Mouse (Mus musculus) liver, embryonic 14.5 days (tissue): ENCODE measurements at regions not wholly inside any gene's neighbourhood (a gene's known extent, or its start where the extent isn't known, plus 50 kb on each side); places are given as distances from the start of the nearest gene placed in this dataset.

Experiments
- ATAC-seq: fragments of 200-750 bp; cut with Nextera tagmentation; 2 replicates; pipeline ENCODE4 v1.8.0; 2017; ENCODE audit warnings: moderate number of reproducible peaks, mild to moderate bottlenecking, moderate library complexity; ENCODE audit not compliant: insufficient read depth
- DNase-seq, 3 experiments: peaks; one replicate each; pipeline ENCODE4 v3.0.0-alpha.2; 2012 to 2013; ENCODE audit warnings: low read depth in 3 of 3, low spot score in 3 of 3
- H3K27ac ChIP-seq: fragments of 300-500 bp; sonication (generic); 2 replicates; pipeline ENCODE4 v1.5.1; 2014; ENCODE audit warnings: moderate library complexity, mild to moderate bottlenecking, control low read depth, inconsistent platforms
- H3K27me3 ChIP-seq: fragments of 300-500 bp; sonication (generic); 2 replicates; pipeline ENCODE4 v1.6.1; 2014; ENCODE audit warnings: mild to moderate bottlenecking, low read length, moderate library complexity; ENCODE audit not compliant: control insufficient read depth, insufficient read depth
- H3K36me3 ChIP-seq: fragments of 300-500 bp; sonication (generic); replicated peaks from 2 replicates; pipeline ENCODE4 v1.6.1; 2014; ENCODE audit warnings: low read depth; ENCODE audit not compliant: control insufficient read depth, insufficient read depth
- H3K4me1 ChIP-seq, 2 experiments: fragments of 200-500 bp in 1 of 2; fragments of 300-500 bp in 1 of 2; sonication (generic) in 1 of 2; replicated peaks; 2 replicates each; pipeline ENCODE4 v1.6.1; 2012 to 2014; ENCODE audit warnings: antibody characterized with exemption in 1 of 2, inconsistent platforms in 1 of 2, low read length in 1 of 2; ENCODE audit not compliant: control insufficient read depth in 2 of 2, insufficient read depth in 2 of 2
- H3K4me2 ChIP-seq: fragments of 300-500 bp; sonication (generic); 2 replicates; pipeline ENCODE4 v1.6.1; 2014; ENCODE audit warnings: low read depth, mild to moderate bottlenecking, control low read depth, moderate library complexity
- H3K4me3 ChIP-seq, 2 experiments: fragments of 200-500 bp in 1 of 2; fragments of 300-500 bp in 1 of 2; sonication (generic) in 1 of 2; 2 replicates each; pipeline ENCODE4 v1.5.1; 2012 to 2014; ENCODE audit warnings: low read depth in 2 of 2, low read length in 2 of 2, mild to moderate bottlenecking in 2 of 2, control low read depth in 1 of 2, inconsistent platforms in 1 of 2, moderate library complexity in 1 of 2; ENCODE audit not compliant: insufficient read depth in 1 of 2
- H3K9ac ChIP-seq: fragments of 300-500 bp; sonication (generic); replicated peaks from 2 replicates; pipeline ENCODE4 v1.6.1; 2014; ENCODE audit warnings: mild to moderate bottlenecking, control low read depth, moderate library complexity
- H3K9me3 ChIP-seq: fragments of 300-500 bp; sonication (generic); 2 replicates; pipeline ENCODE4 v1.6.1; 2016; ENCODE audit warnings: low read length, mixed read lengths; ENCODE audit not compliant: control insufficient read depth
- CTCF ChIP-seq: IDR thresholded peaks from 2 replicates; pipeline ENCODE4 v1.5.1; 2016; ENCODE audit warnings: antibody characterized with exemption, low read depth, control low read depth
- EP300 ChIP-seq: IDR thresholded peaks from 2 replicates; pipeline ENCODE4 v1.6.1; 2016; ENCODE audit warnings: antibody characterized with exemption, low read depth
- WGBS: fragments of 180-500 bp; shearing (Covaris S2); extraction: QIAGEN DNeasy Blood & Tissue Kit; methylation state at CpG from one replicate; pipeline ENCODE4 v1.1.7; 2014; ENCODE audit not compliant: insufficient replicate concordance; 5-methylcytosine and 5-hydroxymethylcytosine counted together

DNA sequence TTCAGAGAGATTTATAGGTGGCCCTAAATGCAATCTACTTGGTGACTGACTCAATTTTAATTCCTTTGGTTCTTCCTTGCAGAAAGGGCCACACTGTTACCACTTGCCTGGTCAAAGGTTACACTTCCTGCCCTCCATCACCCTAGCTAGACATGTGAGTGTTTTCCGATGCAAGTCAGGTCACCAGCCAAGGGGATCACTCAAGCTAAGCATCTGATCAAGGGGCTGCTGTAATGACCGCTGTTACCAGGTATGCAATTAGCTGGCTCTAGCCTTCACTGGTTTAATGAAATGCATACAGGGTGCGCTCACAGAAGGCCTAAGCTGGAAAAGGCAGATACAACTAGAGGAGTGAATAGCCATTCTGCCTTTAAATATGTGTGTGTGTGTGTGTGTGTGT is 105.1 kb downstream of the Mtx2 start:
- ATAC-seq = no peak

DNA sequence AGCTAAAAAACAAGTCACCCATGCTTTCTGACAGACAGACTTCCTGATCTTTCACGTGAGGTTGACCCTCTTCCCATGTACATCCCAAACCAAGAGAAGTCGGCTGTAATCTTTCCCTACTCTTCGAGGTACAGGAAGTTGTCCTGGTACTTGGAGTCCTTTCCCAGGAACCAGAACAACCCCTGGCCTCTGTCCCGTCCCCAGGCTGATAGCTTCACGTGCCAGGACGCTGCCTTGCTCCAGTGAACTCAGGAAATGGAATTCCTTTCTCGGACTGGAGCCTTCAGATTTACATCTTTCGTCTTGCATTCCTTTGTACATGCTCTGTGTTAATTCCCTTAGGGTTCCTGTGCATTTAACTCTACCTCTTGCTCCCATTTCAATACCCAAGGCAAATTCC is 107.6 kb downstream of the Mtx2 start:
- Histone ChIP-seq H3K27ac (no peak overlapping the region), H3K4me1 (no peaks in the 10 kb centered on the region), H3K4me3 (no peak overlapping the region), H3K9ac (no peak overlapping the region), H3K9me3 (no peaks in the 10 kb centered on the region), H3K4me2 (no peak overlapping the region), H3K27me3 (no peaks in the 10 kb centered on the region), H3K36me3 (no peaks in the 10 kb centered on the region)
- no peak for ATAC-seq
- WGBS = 23% methylated on average over 8 of the region's 8 CpGs
- TF ChIP-seq CTCF (no peak), EP300 (no peak)
- no peak for DNase-seq

More for the DNA sequence above, 105.1 kb downstream of the Mtx2 start:
- H3K4me2 ChIP-seq = no peak overlapping the region
- H3K4me1 ChIP-seq = no peaks in the 10 kb centered on the region
- DNase-seq = no peak
- H3K36me3 ChIP-seq = no peaks in the 10 kb centered on the region
- H3K27me3 ChIP-seq = no peaks in the 10 kb centered on the region
- H3K9ac ChIP-seq = no peak overlapping the region
- H3K4me3 ChIP-seq = no peak overlapping the region
- no peak overlapping the region for H3K27ac ChIP-seq
- TF ChIP-seq CTCF (no peak), EP300 (no peak)
- no peaks in the 10 kb centered on the region for H3K9me3 ChIP-seq
- 58% methylated on average over 3 of the region's 3 CpGs for WGBS

DNA sequence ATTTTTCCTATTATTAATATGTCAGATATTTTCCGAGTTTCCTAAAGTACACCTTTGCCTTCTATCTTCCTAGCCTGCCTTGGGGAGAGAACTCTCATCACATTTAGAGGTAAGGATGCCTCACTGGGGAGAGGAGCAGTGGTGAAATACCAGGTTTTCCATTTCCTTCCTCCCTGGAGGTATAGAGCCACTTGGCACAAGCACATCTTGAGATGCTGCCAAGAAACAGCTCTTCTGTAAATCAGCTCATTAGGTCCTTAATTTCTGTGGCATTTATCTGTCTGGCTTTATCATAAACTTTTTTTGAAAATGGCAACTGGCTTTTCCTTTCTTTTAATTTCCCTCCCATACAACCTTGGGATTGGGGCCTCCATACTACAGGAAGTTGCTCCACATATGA is 108.2 kb downstream of the Mtx2 start:
- Histone ChIP-seq H3K4me1 (no peaks in the 10 kb centered on the region), H3K9ac (no peak overlapping the region), H3K36me3 (no peaks in the 10 kb centered on the region), H3K4me2 (no peak overlapping the region), H3K4me3 (no peak overlapping the region), H3K27me3 (no peaks in the 10 kb centered on the region), H3K27ac (no peak overlapping the region), H3K9me3 (no peaks in the 10 kb centered on the region)
- ATAC-seq (no peak), DNase-seq (no peak)
- WGBS = 62% methylated on average over 1 of the region's 1 CpGs
- TF ChIP-seq CTCF (no peak), EP300 (no peak)

DNA sequence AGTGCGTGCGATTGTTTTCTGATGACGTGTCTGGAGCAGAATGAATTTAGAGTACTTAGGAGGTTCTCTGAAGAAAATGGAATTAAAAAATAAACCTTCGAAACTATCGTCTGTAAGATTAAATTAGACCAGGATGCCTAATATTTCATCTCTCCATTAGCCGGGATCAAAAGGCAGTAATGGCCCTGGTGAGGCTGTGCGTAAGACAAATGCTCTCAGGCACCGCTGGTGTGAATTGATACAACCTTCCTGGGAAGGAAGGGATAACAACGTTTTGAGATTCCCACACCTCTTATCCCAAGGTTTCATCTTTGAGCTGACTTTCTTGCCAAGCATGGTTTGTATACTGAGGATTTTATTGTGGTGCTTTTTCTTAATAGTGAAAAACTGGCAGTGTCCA is 113.1 kb downstream of the Mtx2 start:
- TF ChIP-seq CTCF (no peak), EP300 (no peak)
- Histone ChIP-seq H3K36me3 (no peaks in the 10 kb centered on the region), H3K4me3 (no peak overlapping the region), H3K4me1 (no peaks in the 10 kb centered on the region), H3K9me3 (no peaks in the 10 kb centered on the region), H3K4me2 (no peak overlapping the region), H3K9ac (no peak overlapping the region), H3K27me3 (no peaks in the 10 kb centered on the region), H3K27ac (no peak overlapping the region)
- WGBS = 71% methylated on average over 9 of the region's 9 CpGs
- DNase-seq (no peak), ATAC-seq (no peak)

DNA sequence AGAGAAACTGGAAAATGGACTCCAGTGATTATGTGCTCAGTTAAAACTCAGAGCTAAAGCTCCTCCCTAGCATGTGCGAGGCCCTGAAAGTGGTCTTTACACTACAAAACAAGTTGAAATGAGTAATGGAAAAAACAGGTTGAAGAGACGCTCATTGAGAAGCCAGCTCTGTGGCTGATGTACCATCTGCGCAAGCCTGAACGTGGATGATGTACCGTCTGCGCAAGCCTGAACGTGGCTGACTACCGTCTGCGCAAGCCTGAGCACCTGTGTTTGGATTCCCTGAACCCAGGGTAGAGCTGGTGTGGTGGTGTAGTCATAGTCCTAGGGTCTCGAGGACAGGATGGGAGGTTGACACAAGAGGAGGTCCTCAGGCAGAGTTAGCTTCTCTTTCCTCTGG is 116.4 kb downstream of the Mtx2 start:
- 74% methylated on average over 10 of the region's 10 CpGs for WGBS
- Histone ChIP-seq H3K27ac (no peak overlapping the region), H3K4me2 (no peak overlapping the region), H3K4me1 (no peaks in the 10 kb centered on the region), H3K4me3 (no peak overlapping the region), H3K9ac (no peak overlapping the region), H3K27me3 (no peaks in the 10 kb centered on the region), H3K36me3 (no peaks in the 10 kb centered on the region), H3K9me3 (no peaks in the 10 kb centered on the region)
- no peak for TF ChIP-seq EP300
- no peak for TF ChIP-seq CTCF
- ATAC-seq (no peak), DNase-seq (no peak)
